Mouse (Mus musculus) heart, postnatal 0 days (tissue): ENCODE data around the gene Slco1b2. TPM values are rescaled to one million over a fixed set of nuclear protein-coding genes. Genes with fewer than 3 reads are reported as not detected.

Source experiments
- ATAC-seq: fragments of 200-750 bp; cut with Nextera tagmentation; 2 replicates; pipeline ENCODE4 v1.8.0; 2017; ENCODE audit warnings: low read depth, moderate number of reproducible peaks, moderate library complexity; ENCODE audit not compliant: insufficient read depth
- DNase-seq: peaks from one replicate; pipeline ENCODE4 v3.0.0-alpha.2; 2016; ENCODE audit warnings: low spot score
- H3K27ac ChIP-seq: fragments of 300-500 bp; sonication (generic); 2 replicates; pipeline ENCODE4 v1.5.1; 2014; ENCODE audit warnings: low read depth, mild to moderate bottlenecking
- H3K27me3 ChIP-seq: fragments of 300-500 bp; sonication (generic); 2 replicates; pipeline ENCODE4 v1.6.1; 2014; ENCODE audit warnings: low read length, mixed read lengths; ENCODE audit not compliant: control insufficient read depth, insufficient read depth
- H3K36me3 ChIP-seq: fragments of 300-500 bp; sonication (generic); replicated peaks from 2 replicates; pipeline ENCODE4 v1.6.1; 2014; ENCODE audit warnings: low read length, mixed read lengths; ENCODE audit not compliant: control insufficient read depth, insufficient read depth
- H3K4me1 ChIP-seq: fragments of 300-500 bp; sonication (generic); 2 replicates; pipeline ENCODE4 v1.6.1; 2014; ENCODE audit warnings: antibody characterized with exemption; ENCODE audit not compliant: control insufficient read depth, insufficient read depth
- H3K4me2 ChIP-seq: fragments of 300-500 bp; sonication (generic); 2 replicates; pipeline ENCODE4 v1.6.1; 2014; ENCODE audit warnings: low read depth, mild to moderate bottlenecking, low read length, moderate library complexity
- H3K4me3 ChIP-seq: fragments of 300-500 bp; sonication (generic); 2 replicates; pipeline ENCODE4 v1.5.1; 2014; ENCODE audit warnings: low read depth, low read length
- H3K9ac ChIP-seq: fragments of 300-500 bp; sonication (generic); replicated peaks from 2 replicates; pipeline ENCODE4 v1.6.1; 2014; ENCODE audit warnings: low read depth, low read length, mixed read lengths
- H3K9me3 ChIP-seq: fragments of 300-500 bp; sonication (generic); replicated peaks from 2 replicates; pipeline ENCODE4 v1.6.1; 2016; ENCODE audit warnings: low read length; ENCODE audit not compliant: control insufficient read depth
- CTCF ChIP-seq: IDR thresholded peaks from 2 replicates; pipeline ENCODE4 v1.5.1; 2016; ENCODE audit warnings: antibody characterized with exemption, control low read depth, low read depth
- EP300 ChIP-seq: IDR thresholded peaks from 2 replicates; pipeline ENCODE4 v1.6.1; 2016; ENCODE audit warnings: antibody characterized with exemption, low read depth
- WGBS: fragments of 180-500 bp; shearing (Covaris S2); extraction: QIAGEN DNeasy Blood & Tissue Kit; methylation state at CpG from one replicate; pipeline ENCODE4 v1.1.7; 2014; 5-methylcytosine and 5-hydroxymethylcytosine counted together
- polyA plus RNA-seq: library from polyadenylated mRNA; unstranded; fragments of >200 nt; fragmentation: Nextera tagmentation; extraction: Ambion mirVana; gene quantifications from 2 replicates; pipeline ENCODE4 v1.2.1, GENCODE M21; 2015
- total RNA-seq: library from RNA; depleted of rRNA; stranded (reverse); fragments of >200 nt; gene quantifications from 2 replicates; pipeline ENCODE4 v1.2.3, GENCODE M21; 2014; ENCODE audit warnings: low replicate concordance; rRNA removed

Slco1b2 gene
- total and polyA plus RNA-seq, 2 experiments from 2014 or later = 0.08 TPM; not detected in 1

- Histone ChIP-seq H3K4me3 (no peak overlapping the region), H3K4me2 (no peak overlapping the region), H3K9me3 (no peaks in the 10 kb centered on the region), H3K27ac (no peak overlapping the region), H3K4me1 (no peaks in the 10 kb centered on the region), H3K9ac (no peak overlapping the region), H3K27me3 (no peaks in the 10 kb centered on the region), H3K36me3 (no peaks in the 10 kb centered on the region)
- TF ChIP-seq CTCF = no peak
- no peak for TF ChIP-seq EP300
- DNase-seq (no peak), ATAC-seq (no peak)
- WGBS = 56% methylated on average over 1 of the region's 1 CpGs
Observed at GRCm38 (mm10) chr6:141640639-141641038, 11.3 kb downstream of the Slco1b2 start.

GRCm38 (mm10) chr6:141687008-141687407, 57.7 kb downstream of the Slco1b2 start:
- Histone ChIP-seq H3K36me3 (no peaks in the 10 kb centered on the region), H3K4me2 (no peak overlapping the region), H3K4me1 (no peaks in the 10 kb centered on the region), H3K27me3 (no peaks in the 10 kb centered on the region), H3K4me3 (no peak overlapping the region), H3K27ac (no peak overlapping the region), H3K9ac (no peak overlapping the region), H3K9me3 (no peaks in the 10 kb centered on the region)
- 53% methylated on average over 4 of the region's 4 CpGs for WGBS
- ATAC-seq (no peak), DNase-seq (no peak)
- TF ChIP-seq EP300 (no peak), CTCF (no peak)

DNA sequence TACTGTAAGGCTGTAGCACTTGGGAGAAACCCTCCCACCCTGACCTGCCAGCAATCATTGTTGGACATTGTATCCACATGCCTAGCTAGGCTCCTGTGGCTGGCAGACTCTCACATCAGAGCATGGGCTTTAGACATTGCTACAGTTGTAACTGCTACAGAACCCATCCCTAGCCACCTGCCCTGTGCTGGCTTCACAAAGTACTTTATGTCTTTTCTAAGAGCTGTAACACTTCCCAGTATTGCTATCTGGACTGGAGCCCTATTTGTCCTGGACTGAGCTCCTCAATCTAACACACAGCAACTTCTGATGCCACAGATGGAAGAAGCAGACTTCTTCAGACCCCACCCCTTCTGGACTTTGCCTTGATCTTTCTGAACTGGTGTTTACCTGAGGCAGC, 61.9 kb downstream of the Slco1b2 start:
- Histone ChIP-seq H3K4me3 (no peak overlapping the region), H3K36me3 (no peaks in the 10 kb centered on the region), H3K9me3 (no peaks in the 10 kb centered on the region), H3K4me1 (no peaks in the 10 kb centered on the region), H3K9ac (no peak overlapping the region), H3K27ac (no peak overlapping the region), H3K27me3 (no peaks in the 10 kb centered on the region), H3K4me2 (no peak overlapping the region)
- DNase-seq = no peak
- ATAC-seq = no peak
- no peak for TF ChIP-seq EP300
- no peak for TF ChIP-seq CTCF

Other genes starting within 250 kb of the Slco1b2 start
- gene Slco1c1, start 105.2 kb upstream of the Slco1b2 start, total RNA-seq = 0.04 TPM in 1 of 2 replicates, not detected in the other
- 0.71 TPM in 2 replicates for gene Slco1c1, start 105.2 kb upstream of the Slco1b2 start, polyA plus RNA-seq
- gene Gm5724, start 144.3 kb downstream of the Slco1b2 start, total RNA-seq = not detected in 2 replicates
- gene Gm5724, start 144.3 kb downstream of the Slco1b2 start, polyA plus RNA-seq = not detected in 2 replicates
- not detected in 2 replicates for gene Slco1a4, start 226.7 kb downstream of the Slco1b2 start, total RNA-seq
- gene Slco1a4, start 226.7 kb downstream of the Slco1b2 start, polyA plus RNA-seq = 0.33 and 0.68 TPM in 2 replicates